Mouse (Mus musculus): ENCODE measurements around the gene Akap2.
A peak's percentile ranks its signal among the peaks of the same experiment; 100 is the strongest.
"Not testable (repeated sequence)": the region's sequence is repeated elsewhere in the genome, so short reads cannot be mapped to it uniquely, and the experiment has no call there.

Akap2 gene

DNA sequence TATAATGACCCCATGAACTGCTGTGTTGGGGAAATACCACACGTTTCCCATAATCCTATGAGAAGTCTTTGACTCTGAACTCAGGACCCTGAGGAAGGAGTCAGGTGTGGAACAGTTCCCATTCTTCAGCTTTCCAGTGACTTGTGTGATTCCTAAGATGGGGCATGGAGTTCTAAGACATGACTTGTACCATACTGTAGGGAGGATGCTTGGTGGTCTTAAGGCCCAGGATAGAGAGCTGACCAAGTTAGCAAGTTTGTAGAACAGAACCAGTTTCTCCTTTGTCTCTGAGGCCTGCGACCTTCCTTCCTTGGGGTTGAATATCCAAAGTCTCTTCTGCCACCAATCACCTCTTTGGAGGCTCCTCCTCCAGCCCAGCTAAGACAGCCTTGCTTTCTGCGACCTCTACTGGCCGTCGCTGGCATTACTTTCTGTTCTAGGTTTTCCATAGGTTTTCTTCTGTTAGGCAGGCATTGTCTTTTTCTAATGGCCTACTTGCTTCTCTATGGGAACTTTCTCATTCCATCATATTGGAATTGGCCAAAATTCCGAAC lies 162.4 kb downstream of the Akap2 start:
- DNase-seq = peak; percentile 85

DNA sequence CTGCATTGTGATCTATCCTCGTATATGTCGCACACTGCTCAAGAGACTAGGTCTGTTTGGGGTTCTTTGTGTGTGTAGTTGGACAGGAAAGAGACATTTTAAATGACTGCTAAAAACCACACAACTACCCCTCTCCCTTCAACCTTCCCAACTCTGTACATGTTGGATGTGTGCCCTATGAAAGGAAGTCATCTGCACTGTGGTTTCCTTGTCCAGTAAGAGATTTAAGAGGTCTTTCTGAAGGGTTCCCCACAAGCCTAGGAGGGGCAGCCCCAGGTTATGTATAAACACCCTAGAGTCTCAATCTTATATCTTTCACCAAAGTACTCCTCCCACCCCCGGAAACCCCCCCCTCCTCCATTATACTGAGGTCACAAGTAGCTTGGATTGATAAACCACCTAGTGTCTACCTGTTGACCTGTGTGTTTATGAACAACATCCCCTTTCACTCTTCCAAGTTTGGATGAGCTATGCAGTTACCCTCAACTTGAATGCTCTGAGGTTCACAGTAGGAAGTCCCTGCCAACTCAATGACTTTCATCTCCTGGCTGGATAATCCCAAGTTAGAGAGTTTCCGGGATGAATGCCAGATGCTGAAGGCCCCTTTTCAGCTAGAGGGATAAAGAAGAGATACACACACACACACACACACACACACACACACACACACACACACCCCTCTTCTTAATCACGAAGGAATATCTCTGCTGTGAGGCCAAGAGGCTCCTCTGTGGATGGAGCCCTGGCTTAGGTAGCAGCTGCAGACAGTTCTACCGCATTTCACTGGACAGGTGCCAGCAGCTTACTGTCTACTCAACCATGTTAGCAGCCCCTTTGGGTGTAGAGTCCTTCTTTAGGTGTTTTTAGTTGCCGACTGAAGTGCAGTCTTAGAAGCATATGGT lies 166.3 kb downstream of the Akap2 start:
- peak; percentile 47 for DNase-seq

DNA sequence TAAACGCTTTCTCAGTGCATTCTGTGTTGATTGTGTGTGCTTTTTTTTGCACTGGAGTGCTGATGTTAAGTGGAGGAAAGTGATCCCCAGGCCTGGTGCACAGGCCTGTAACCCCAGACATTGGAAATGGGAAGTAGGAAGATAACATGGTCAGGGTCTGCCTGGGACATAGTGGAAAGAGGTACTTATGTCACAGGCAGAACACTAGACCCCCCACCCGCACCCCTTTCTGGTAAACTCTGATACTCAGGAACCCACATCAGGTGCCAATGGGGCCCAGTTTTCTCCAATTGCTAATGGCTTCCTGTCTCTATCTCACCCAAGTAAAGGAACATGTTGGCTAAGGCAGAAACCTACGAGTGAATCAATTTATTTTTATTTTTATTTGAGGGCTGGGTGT lies 167.1 kb downstream of the Akap2 start:
- DNase-seq = no peak

DNA sequence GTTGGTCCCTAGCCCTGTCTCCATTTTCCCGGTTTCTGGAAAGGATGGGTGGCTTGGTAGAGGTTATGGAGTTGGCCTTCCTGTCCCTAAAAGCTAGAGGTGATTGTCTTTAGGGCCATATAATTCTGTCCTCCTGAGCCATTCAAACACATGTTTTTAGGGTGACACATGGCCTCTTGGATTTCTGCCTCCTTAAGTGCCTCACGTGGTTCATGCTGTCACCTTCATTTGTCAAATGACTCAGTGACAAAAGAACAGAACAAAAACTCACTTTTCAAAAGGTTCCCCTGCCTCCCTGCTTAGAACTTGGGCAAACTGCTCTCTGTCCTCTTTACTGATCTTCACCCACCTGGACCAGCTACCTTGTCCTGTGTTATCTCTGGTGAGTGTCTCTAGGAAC lies 167.7 kb downstream of the Akap2 start:
- no peak for DNase-seq

DNA sequence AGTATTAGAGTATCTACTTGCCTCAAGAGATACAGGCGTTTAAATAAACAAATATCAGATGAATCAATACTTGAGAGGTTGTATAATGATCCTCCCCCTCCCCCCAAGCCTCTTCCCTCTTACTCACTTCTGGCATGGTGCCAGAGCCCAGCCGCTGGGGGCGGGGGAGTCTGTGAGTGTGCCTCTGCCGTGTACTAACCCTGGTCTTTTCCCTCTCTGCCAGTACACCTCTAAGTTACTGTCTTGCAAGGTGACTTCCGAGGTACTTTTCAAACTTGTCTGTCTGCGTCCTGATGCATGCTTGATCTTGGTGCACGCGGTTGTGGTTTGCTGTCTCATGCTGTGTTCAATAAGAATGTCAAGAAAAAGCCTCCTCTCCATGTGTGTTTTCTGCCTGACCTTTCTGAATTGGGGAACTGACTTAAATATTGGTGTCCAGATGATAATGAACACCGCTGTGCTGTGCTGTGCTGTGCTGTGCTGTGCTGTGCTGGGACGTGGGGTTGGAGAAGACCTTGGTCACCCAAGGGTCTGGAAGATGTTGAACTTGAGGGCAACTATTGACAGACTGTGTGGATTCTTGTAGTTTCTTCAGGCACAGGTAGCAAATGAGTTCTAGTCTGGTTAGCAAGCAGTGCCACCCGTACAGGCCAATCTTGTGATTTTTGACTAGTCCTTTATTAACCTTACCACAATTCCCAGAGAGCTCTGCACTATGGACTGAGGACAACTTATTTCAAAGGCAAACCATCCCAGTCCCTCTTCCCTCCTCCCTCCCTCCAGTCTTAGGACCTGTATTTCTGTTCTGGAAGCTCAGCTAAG lies 168.8 kb downstream of the Akap2 start:
- peak; percentile 53 for DNase-seq

DNA sequence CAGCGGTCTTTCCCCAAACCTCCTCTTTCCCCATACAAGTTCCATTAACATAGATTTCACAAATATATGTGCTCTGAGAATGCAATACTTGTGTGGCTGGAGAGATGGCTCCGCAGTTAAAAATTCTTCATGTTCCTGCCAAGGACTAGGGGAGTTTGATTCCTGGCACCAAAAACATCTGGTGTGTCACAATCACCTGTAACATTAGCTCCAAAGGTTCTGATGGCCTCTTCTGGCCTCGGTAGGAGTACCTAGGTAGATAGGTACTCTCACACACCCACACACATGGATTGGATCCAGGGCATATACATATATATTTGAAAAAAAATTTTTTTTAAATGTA lies 169.4 kb downstream of the Akap2 start:
- DNase-seq = no peak

DNA sequence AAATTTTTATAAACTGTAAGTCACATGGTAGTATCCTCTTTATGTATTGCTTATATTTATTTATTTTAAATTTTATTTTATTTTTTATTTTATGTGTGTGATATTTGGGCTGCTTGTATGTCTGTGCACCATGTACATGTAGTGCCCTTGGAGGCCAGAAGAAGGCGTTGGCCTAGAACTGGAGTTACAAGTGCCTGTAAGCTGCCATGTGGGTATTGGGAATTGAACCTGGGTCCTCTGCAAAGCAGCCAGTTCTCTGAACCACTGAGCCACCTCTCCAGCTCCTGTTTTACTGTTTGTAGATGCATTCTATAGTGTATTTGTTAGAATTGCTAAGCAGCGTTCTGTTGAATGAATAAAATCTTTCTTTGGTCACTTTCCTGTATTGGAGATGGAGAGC lies 170.8 kb downstream of the Akap2 start:
- no peak for DNase-seq

DNA sequence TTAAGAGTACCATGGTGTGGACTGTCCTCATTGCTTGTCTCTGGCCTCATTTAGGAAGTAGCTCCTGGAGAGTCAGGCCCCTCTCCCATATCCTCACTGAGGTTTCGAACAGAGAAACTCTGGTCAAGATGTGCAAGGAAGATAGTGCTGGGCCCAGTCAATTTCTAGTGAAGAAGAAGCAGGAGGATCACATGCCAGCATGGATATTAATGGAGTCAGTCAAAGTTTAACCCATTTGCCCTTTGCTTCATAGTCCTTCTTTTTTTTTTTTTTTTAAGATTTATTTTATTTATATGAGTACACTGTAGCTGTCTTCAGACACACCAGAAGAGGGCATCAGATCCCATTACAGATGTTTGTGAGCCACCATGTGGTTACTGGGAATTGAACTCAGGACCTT lies 171.5 kb downstream of the Akap2 start:
- DNase-seq = not testable (repeated sequence)

DNA sequence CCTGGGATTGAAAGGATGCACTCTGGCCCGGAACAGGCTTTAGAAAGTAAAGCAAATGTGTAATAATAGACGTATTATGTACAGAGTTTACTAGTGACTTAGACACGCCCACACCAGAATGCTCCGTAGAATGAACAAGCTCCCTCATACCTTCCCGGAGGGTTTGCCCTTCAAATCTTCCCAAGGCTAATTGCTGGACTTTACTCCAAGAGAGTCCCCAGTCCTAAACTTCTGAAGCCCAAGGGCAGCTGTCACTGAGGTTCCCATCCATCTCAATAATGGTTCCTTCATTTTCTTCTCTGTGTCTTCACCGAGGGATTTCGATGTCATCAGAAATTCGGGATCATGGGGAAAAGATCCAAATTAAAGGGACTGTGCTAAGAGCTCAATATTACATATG lies 172.3 kb downstream of the Akap2 start:
- no peak for DNase-seq

DNA sequence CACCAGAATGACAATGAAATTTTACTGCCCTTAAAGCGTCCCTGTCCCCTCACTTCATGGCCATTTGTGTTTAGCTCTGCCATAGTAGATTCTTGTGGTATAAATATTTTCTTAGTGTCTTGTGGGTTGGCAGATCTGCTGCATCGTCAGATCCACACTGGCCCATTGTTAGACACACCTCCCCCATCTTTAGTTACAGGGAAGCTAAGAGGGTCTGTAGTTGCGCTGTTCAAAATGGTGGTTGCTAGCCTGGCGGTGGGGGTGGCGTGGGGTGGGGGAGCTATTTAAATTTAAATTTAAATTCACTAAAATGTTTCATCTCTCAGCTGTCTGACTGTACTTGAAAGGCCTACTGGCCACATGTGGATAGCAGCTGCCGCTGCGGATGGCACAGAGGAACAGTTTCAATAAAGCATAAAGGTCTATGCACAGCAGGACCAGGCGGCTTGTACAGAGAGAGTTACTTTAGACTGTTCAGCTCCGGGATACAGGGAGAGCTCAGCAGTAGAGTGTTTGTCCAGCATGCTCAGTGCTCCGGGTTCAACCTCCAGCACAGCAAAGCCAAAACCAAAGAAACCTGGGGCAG lies 174.6 kb downstream of the Akap2 start:
- DNase-seq = no peak

DNA sequence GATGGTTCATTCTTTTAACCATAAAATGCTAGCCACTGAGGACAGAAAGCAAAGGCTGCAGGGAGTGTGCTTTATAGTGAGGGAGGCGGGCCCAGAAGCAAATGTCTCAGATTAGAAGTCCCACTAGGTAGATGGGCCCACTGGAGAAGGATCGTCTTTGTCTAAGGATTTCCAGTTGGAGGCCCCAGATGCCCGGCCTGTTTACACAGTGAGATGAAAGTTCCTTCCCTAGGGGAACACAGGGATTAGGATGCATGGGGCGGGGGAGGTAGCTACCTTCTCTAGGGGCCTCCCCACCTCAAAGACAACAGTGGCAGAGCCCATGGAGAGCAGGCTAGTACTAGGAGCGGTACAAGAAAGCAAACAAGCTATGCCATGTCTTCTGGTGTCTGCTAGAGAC lies 177.7 kb downstream of the Akap2 start:
- no peak for DNase-seq

DNA sequence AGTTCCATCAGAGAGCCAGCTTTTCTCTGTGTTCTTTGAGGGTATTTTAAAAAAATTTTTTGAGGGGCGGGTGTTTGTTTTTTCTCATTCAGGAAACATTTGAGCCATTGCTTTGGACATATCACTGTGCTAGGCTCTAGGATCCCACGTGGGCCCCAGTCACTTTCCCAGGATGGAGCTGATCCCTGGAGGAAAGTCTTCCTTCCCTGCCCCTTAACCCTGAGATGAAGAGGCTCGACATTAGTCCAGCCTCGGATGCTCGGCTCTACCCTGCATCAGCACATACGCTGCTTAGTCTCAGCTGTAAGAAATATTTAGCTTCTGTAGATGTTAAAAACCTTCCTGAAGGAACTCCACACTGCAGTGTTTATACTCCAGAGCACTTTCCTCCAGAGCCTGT lies 178.4 kb downstream of the Akap2 start:
- DNase-seq = no peak

DNA sequence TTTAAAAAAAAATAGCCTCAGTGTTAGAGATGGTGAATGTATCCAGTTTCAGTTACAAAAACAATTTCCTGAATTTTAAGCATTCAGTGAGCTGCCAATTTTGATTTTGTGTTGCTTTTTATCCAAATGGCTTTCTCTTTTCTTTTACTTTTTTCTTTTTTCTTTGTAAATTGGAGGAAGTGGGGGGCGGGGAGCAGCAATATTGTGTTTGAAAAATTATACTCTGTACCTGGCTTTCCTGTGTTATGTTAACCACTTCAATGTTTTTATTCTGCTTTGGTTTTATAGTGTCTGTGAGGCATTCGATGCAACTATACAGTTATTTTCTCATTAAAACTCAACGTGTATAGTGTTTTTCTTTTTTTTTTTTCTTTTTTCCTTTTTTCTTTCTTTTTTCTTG lies 179.2 kb downstream of the Akap2 start:
- DNase-seq = no peak

DNA sequence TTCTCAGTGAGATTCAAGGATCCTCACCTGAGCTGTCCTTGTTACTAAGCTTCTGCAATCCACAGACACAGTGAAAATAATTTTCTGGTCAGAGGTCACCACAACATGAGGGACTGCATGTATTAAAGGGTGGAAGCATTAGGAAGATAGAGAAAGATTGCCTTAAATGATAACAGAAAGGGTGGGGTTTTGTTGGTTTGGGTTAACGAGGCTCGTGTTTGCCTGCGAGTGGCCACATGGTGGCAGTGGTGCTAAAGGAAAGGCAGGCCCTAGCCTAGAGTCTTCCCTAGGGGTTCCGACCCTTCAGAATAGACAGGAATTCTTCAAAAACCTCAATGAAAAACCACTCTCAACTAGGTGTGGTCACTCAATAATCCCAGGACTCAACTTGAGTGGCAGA lies 183.8 kb downstream of the Akap2 start:
- DNase-seq = peak; percentile 56

DNA sequence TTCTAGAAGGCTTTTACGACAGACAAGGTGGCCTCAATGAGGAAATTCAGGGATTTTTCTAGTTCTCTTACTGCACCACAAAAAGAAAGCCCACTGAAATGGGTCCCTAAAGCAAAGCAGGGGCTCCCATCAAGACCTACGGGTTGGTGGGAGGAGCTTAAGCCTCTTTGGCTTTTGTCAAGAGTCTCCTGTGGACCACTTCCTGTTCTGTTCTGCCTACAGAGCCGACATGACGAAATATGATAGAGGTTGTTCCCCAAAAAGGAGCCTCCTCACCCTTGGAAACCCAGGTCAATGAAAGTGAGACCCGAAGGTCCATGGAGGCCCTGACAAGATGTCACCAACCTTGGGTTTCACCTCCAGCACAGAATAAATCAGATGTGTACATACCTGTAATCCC lies 185.2 kb downstream of the Akap2 start:
- no peak for DNase-seq

DNA sequence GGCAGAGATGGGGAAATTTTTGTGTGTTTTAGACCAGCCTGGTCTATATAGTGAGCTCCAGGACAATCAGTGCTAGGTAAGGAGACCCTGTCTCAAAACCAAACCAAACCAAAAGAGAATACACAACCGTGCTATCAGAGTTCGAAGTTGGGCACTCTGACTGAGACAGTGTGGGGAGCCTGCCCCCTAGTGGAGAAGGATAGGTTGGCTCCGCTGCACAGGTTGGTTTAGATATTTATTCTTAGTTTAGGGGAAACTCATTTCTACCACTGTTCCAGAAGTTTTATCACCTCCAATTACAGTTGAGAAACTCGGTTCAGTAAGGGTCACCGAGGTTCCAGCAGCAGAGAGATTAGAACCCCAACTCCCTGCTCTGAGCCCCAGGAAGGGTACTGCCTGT lies 186.8 kb downstream of the Akap2 start:
- DNase-seq = peak; percentile 70

DNA sequence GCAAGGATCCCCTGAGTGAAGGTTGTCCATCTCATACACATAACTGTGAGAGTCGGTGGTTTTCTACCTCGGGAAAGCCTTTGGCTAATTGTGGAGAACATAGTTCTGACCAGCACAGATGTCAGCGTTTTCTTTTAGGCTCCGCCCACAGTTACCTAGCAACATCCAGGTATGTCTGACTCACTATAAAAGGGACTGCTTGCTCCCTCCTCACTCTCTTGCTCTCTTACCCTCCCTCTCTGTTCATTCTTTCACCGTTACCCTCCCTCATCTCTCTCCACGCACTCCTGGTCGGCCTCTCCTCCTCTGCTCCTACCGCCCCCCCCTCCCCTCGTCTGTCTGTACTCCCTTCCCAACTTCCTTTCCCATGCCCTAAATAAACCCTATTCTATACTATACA lies 187.2 kb downstream of the Akap2 start:
- DNase-seq = peak; percentile 55

DNA sequence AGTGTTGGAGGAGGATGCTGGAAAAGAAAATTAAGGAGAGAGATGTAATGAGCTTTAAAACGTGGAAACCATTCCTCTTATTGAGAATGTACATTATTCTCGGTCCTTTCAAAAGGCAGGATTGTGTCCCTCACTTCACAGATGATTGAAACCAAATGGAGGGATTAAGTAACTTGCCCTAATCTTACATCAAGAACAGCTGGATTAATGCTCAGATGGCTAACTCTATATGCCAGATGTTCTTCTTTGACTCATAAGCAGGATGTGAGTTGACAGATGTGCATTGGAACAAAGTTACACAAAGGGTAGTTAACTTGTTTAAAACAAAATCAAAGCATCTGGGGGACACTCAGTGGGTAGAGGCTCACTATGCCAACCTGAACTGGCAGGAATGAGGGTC lies 189.3 kb downstream of the Akap2 start:
- DNase-seq = no peak

DNA sequence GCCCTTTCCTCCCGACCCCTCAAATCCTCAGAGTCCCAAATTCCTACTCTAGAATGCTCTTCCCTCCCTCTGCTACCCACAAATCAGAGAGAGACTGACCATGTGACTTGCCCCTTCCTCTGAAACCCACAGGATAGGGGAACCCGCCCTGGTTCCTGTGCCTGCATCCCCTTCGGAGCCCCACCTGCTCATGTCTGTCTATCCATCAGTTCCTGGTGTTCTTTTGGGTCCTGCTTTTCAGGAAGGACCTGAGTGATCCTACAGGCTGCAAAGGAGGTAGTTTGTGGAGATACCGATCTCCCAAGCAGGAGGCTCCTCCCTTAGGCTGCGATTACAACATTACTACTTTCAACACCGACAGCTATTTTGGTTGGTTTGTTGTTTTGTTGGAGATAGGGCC lies 191.4 kb downstream of the Akap2 start:
- no peak for DNase-seq

DNA sequence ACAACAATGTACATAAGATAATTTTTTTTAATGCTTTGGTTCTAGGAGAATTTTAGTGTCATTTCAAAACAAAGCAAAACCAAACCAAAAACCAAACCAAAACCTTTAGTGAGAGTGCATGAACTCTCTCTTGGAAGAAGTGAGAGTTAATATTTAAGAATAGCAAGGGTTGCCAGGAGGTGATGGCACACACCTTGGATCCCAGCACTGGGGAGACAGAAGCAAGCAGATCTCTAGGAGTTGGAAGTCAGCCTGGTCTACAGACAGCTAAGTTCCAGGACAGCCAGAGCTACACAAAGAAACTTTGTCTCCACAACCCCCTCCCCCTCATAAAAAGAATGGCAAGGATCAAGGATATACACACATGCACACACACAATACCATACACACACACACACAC lies 195.6 kb downstream of the Akap2 start:
- DNase-seq = no peak

DNA sequence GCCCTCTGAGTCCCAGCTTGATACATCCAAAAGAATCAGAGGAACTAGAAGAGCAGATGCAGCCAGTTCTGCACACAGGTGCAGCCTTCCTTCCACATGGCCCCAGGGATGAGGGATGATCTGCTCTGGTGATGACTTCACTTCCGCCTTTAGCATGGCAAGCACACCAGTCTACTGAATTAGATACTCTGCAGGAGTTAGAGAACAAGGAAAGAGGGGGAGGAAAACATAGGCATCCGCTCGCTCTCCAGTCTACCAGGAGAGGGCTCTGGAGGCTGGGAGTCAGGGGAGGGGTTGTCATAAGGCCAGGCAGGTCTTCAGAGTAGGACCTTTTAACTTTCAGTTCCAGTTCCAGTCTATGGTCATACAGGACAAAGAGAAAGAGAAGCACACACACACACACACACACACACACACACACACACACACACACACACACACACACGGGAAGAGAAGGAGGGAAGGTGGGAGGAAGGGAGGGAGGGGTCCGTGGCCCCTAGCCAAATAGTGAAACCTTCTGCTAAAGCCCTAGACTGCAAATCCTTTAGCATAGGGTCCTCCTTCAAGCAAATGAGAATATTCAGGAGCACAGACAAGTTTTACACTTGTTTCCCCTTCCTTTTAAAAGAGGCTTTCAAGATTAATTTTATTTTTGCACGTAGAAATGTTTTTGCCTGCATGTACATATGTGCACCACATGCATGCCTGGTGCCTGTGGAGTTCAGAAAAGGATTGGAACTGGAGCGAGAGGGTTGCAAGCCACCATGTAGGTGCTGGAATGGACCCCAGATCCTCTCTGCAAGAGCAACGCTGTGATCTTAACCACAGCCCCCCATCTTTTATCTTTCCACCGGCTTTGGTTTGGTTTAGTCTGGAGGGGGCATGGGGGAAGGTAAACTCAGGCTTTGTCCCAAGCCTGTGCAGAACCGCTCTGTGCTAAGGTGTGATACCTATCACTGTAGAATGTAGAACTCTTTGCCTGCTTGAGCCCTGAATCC lies 197.0 kb downstream of the Akap2 start:
- no peak for DNase-seq

DNA sequence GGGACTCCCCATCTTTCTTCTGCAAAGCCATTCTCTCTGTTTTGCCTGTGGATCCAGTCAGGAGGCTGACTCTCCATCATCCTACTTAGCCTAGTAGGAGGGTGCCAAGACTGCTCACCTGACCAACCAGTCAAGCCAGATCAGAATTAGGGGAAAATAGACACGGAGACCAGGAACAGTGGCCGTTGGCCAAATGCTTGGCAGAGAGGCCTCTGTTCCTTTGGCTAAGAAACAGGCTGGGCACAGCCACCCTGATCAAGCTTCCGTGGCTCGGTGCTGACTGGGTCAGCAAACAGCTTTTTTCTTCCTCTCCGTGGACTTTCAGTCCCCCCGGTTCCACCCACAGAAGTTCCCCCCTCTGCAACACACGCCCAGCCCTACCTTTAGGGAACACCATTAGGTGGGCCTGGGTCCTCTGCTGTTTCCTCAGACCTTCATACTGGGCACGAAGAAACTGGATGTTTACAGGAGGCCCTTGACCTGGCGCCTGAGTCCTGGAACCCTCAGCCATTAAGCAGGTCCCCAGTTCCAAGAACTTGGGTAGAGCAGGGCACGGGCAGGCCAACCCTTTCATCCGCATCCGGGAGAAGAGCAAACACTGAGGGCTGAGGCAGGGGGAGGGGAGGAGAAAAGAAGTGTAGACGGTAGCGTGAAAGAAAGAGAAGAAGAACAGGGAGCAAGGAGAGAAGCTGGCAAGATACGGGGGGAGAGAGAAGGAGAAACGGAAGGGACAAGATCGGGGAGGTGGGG lies 197.9 kb downstream of the Akap2 start:
- DNase-seq = peak; percentile 84
